Mouse (Mus musculus) G1E-ER4 (cell line): Measurements from ENCODE around the gene Olfr1015. TPM values are rescaled to one million over a fixed set of nuclear protein-coding genes. Genes with fewer than 3 reads are reported as not detected.

ENCODE experiments used
- GATA1 ChIP-seq: IDR thresholded peaks from one replicate; pipeline ENCODE4 v1.8.0; 2012; ENCODE audit warnings: low read length, inconsistent platforms
- polyA plus RNA-seq: library from polyadenylated mRNA; stranded (reverse); fragments of >175 nt; gene quantifications from 2 replicates; pipeline ENCODE4 v1.2.3, GENCODE M21; 2012

The Olfr1015 gene
- not detected in 2 replicates for polyA plus RNA-seq

GRCm38 (mm10) chr2:85781717-85782116 lies at the start of gene Olfr1015:
Olfr1015 (plus strand) TSS chr2:85782017.
- TF ChIP-seq GATA1: no peak

- no peak for TF ChIP-seq GATA1
These were observed 28.0 kb upstream of the Olfr1015 start for GRCm38 (mm10) chr2:85753822-85754221.

- no peak for TF ChIP-seq GATA1
These were observed 19.2 kb upstream of the Olfr1015 start, which contains the start of gene Olfr1012 for GRCm38 (mm10) chr2:85762666-85763065. Olfr1012 (minus strand) TSS chr2:85762766.

- no peak for TF ChIP-seq GATA1
These were observed 15.0 kb upstream of the Olfr1015 start, which contains the start of gene Olfr1013 for GRCm38 (mm10) chr2:85766798-85767197. Olfr1013 (plus strand) TSS chr2:85767098.

- TF ChIP-seq GATA1: no peak
These were observed 9.4 kb upstream of the Olfr1015 start, which contains the start of gene Olfr1014 for GRCm38 (mm10) chr2:85772413-85772812. Olfr1014 (plus strand) TSS chr2:85772713.

- no peak for TF ChIP-seq GATA1
These were observed 10.5 kb downstream of the Olfr1015 start for GRCm38 (mm10) chr2:85792331-85792730.

GRCm38 (mm10) chr2:85802444-85802843 lies 20.6 kb downstream of the Olfr1015 start, which contains the start of gene Olfr1016:
Olfr1016 (minus strand) TSS chr2:85802544.
- TF ChIP-seq GATA1: no peak

GRCm38 (mm10) chr2:85804501-85804900 lies 22.7 kb downstream of the Olfr1015 start:
- TF ChIP-seq GATA1: no peak

- no peak for TF ChIP-seq GATA1
These were observed 36.4 kb downstream of the Olfr1015 start, which contains the start of gene Olfr1018 for GRCm38 (mm10) chr2:85818179-85818578. Olfr1018 (plus strand) TSS chr2:85818479.

Other genes with a start within 250 kb of the Olfr1015 start
- not detected in 2 replicates for gene Olfr996, start 202.8 kb upstream of the Olfr1015 start, polyA plus RNA-seq
- gene Olfr998, start 193.1 kb upstream of the Olfr1015 start, polyA plus RNA-seq: not detected in 2 replicates
- not detected in 2 replicates for gene Olfr1000, start 170.1 kb upstream of the Olfr1015 start, polyA plus RNA-seq
- not detected in 2 replicates for gene Olfr1002, start 131.3 kb upstream of the Olfr1015 start, polyA plus RNA-seq
- gene Olfr154, start 117.6 kb upstream of the Olfr1015 start, polyA plus RNA-seq: not detected in 2 replicates
- gene Olfr1006, start 103.2 kb upstream of the Olfr1015 start, polyA plus RNA-seq: not detected in 2 replicates
- not detected in 2 replicates for gene Olfr1008, start 92.6 kb upstream of the Olfr1015 start, polyA plus RNA-seq
- gene Olfr1009, start 66.6 kb upstream of the Olfr1015 start, polyA plus RNA-seq: not detected in 2 replicates
- not detected in 2 replicates for gene Olfr1012, start 19.3 kb upstream of the Olfr1015 start, polyA plus RNA-seq
- gene Olfr1013, start 14.9 kb upstream of the Olfr1015 start, polyA plus RNA-seq: not detected in 2 replicates
- not detected in 2 replicates for gene Olfr1014, start 9.3 kb upstream of the Olfr1015 start, polyA plus RNA-seq
- gene Olfr1016, start 20.5 kb downstream of the Olfr1015 start, polyA plus RNA-seq: not detected in 2 replicates
- not detected in 2 replicates for gene Olfr1018, start 36.5 kb downstream of the Olfr1015 start, polyA plus RNA-seq
- gene Olfr1019, start 63.5 kb downstream of the Olfr1015 start, polyA plus RNA-seq: not detected in 2 replicates
- gene Olfr1020, start 65.0 kb downstream of the Olfr1015 start, polyA plus RNA-seq: not detected in 2 replicates
- gene Olfr1022, start 86.6 kb downstream of the Olfr1015 start, polyA plus RNA-seq: not detected in 2 replicates
- not detected in 2 replicates for gene Olfr1023, start 103.6 kb downstream of the Olfr1015 start, polyA plus RNA-seq
- not detected in 2 replicates for gene Olfr1024, start 123.0 kb downstream of the Olfr1015 start, polyA plus RNA-seq
- gene Olfr1025-ps1, start 133.2 kb downstream of the Olfr1015 start, polyA plus RNA-seq: not detected in 2 replicates
- not detected in 2 replicates for gene Olfr1026, start 139.5 kb downstream of the Olfr1015 start, polyA plus RNA-seq
- not detected in 2 replicates for gene Olfr1028, start 168.4 kb downstream of the Olfr1015 start, polyA plus RNA-seq
- not detected in 2 replicates for gene Olfr1029, start 191.9 kb downstream of the Olfr1015 start, polyA plus RNA-seq
- gene Olfr1030, start 197.3 kb downstream of the Olfr1015 start, polyA plus RNA-seq: not detected in 2 replicates
- not detected in 2 replicates for gene Olfr1031, start 208.3 kb downstream of the Olfr1015 start, polyA plus RNA-seq
- gene Olfr1032, start 223.5 kb downstream of the Olfr1015 start, polyA plus RNA-seq: not detected in 2 replicates
- gene Olfr1033, start 238.6 kb downstream of the Olfr1015 start, polyA plus RNA-seq: not detected in 2 replicates